Mouse (Mus musculus) embryo, embryonic 9.5 days (tissue): ENCODE data around the gene Mmp27.

Experiments
- DNase-seq: peaks from one replicate; pipeline ENCODE4 v3.0.0-alpha.2; 2017; ENCODE audit errors: extremely low spot score

Mmp27 gene

DNA sequence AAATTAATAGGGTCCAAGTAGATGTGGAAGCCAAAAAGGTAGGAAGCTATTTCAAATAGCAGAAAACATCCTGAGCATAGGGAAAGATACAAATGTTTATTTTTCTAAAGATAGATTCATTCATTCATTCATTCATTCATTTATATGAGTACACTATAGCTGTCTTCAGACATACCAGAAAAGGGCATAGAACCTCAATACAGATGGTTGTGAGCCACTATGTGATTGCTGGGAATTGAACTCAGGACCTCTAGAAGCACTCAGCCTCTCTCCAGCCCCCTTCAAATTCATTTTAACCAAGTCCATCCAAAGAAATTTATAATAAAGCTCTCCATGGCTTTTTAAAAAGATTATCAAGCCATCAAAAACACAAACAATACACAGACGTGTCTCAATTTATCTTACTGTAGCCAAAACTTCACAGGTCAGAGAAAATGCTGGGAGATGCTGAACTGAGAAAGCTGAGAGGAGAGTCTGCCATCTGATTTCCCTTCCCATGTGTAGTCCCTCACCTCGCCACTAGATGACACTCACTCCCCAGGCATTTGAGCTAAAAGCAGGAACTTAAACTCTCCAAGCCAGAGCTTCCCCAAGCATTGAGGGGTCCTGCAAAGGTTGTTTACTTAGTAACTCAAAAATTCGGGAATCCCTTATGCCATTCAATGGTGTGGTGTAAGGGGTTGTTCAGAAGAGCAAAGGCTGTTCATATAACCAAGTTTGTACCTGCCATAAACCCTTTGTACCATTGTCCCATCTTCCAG, 32.0 kb downstream of the Mmp27 start:
- DNase-seq, result peak; percentile 70

DNA sequence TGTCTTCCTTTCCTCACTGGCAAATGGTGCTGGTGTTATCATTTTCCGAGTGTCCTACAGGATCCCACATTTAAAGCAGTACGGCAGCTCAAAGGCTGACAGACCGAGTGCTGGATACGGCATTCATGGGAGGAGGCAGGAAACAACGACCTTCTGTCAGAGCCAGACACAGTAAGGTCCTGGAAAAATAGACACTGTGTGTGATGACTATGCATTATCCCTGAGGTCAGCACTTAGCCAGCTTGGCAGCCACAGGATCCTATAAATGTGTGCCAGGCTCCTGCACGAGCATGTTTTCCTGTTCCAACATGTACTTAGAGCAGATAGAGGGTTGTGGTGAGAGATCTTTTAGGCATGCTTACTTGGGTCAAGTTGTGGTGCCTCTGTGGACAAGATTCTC, 32.8 kb downstream of the Mmp27 start:
- DNase-seq, result no peak

DNA sequence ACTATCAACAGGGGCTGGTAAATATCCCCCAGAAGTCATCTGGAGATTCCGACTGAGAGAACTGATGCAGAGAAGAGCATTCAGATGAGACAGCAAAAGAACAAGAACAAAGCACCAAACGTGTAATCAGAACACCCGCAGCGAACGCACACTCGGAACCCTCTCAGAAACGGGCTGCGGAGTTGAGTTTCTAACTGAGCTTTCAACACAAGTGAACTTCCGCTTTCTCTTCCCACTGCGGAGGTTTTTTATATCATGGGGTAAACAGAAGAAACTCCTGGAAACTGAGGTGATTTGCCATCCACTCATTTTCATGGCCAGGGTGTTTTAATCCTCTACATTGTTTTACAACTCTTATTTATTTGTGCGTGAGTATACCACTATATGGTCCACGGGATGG, 34.4 kb downstream of the Mmp27 start:
- no peak for DNase-seq

DNA sequence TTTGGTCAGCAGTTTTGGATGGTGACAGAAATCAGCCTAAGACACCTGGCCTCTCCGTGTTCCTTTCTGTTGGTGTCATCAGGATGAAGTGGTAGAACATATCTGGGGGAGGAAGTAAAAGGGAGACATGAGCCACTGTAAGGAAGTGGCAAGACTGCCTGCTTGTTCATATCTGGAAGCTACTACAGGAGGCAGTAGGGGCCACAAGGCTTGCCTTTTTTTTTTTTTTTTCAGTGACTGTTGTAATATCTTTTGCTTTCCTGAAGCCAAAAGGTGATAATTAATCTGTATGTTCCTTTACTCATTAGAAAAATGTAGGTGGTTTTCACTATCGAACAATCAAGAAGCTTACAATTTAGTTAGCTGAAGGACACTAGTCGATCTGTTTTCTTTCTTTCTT, 51.4 kb downstream of the Mmp27 start:
- no peak for DNase-seq

DNA sequence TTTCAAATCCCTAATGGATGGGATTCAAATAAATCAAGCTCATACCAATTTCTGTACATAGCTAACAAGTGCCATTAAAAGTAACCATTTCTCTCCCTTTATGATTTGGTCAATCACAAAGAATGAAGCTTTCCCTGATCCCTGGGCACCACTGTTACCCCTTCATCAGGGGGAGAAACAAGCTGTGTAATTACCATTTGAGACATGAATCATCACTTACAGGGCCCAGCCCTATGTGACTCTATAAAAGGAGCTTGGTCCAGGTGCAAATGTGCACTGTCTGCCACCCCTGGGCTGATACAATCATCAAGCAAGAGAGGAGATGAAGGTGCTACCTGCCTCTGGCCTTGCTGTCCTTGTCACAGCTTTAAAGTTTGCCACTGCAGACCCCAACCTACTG, 56.7 kb downstream of the Mmp27 start, which contains the start of gene Mmp20:
Gene Mmp20, plus strand, starts transcription at position 301 of the 400 bp plus-strand sequence.
- DNase-seq, result no peak
